Mouse (Mus musculus) retina, embryonic 14.5 days (tissue): ENCODE results near the gene Dennd6a.
"Not testable (repeated sequence)": the region's sequence is repeated elsewhere in the genome, so short reads cannot be mapped to it uniquely, and the experiment has no call there.

Experiments used
- DNase-seq: peaks from one replicate; pipeline ENCODE4 v3.0.0-alpha.2; 2015; ENCODE audit warnings: low spot score

Dennd6a gene

DNA sequence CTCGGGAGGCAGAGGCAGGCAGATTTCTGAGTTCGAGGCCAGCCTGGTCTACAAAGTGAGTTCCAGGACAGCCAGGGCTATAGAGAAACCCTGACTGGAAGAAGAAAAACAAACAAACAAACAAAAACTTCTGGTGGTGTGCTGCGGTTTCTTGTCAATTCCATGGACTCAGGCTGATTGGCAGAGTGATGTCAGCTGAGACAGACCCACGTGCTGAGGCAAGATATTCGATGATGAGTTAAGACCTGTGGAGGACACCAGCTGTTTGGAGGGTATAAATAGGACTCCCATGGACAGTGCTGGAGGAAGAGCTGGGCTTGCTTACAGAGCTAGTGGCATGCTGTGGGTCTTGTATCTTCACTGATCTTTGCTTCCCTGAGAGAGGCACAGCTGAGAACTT is at the start of gene Dennd6a:
Gene Dennd6a, plus strand, starts transcription at position 301 of the 400 bp plus-strand sequence.
- not testable (repeated sequence) for DNase-seq

DNA sequence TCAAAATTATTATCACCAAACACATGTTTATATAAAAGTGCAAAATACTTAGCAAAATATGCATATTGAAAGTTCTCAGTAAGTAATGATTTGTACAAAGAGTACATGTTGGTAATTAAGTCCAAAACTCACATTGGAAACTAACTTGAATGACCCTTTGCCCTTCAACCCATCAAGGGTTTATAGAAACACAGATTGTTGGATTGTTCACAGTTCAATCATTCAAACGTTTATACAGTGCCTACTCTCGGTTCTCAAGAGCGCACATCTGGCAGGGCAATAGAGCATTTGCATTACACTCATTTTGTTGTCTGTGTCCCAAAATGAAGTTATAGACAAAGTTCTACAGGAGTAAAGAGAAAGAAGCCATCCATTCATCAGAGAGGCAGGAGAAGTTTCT is 47.7 kb upstream of the Dennd6a start:
- no peak for DNase-seq

DNA sequence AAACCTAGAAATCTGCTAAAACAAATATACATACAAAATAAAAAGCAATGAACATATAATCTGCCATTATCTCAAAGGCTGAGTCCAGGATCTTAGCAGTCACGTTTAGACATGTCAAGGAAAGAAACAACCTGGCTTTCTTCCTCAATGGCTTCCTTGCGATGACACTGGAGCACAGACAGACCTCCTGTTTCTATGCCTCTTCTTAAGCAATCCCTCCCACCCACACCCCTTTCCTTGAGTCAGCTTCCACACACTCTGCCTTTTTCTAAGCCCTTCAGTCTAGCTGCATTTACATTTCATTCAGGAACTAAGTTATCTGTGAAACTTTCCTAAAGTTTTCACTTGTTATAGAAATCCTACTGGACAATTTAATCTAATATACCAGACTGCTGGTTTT is 45.4 kb upstream of the Dennd6a start:
- DNase-seq, result no peak

- no peak for DNase-seq
Observed at GRCm38 (mm10) chr14:26530350-26530749, 43.3 kb upstream of the Dennd6a start.

GRCm38 (mm10) chr14:26531410-26532313 is 42.0 kb upstream of the Dennd6a start:
- DNase-seq, result no peak

DNA sequence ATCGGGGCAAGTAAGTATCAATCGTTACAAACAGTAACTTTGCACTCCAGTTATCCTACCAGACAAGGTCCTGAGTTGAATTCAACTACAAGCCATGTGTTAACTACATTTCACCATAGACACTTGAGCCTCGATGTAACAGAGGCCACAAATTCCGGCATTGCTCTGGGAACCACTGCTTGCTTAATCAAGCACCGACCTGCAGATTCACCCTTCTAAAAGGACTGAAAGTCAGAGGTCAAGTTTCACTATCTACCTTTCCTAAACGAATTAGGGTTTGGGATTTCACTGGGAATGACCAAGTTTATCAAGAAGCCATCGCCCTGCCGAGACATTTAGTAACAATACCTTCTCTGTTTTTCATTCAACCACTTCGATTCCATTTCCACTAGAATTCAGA is 40.9 kb upstream of the Dennd6a start:
- no peak for DNase-seq

DNA sequence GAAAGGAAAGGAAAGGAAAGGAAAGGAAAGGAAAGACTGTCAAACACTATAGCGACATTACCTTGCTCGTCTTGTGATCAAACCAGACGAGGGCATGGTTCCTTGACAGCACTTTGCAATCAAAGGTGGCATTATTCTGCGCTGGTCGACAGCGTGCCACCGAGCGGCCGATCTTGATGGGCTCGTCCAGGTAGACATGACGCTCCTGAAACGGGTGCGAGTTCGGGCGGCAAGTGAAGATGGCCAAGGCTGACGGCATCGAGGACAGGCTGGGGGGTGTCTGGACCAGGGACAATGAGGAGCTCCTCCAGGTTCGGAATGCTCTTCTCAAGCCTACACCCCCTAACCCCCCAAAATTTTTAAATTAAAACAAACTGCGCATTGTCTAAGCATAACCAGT is 40.4 kb upstream of the Dennd6a start:
- no peak for DNase-seq

DNA sequence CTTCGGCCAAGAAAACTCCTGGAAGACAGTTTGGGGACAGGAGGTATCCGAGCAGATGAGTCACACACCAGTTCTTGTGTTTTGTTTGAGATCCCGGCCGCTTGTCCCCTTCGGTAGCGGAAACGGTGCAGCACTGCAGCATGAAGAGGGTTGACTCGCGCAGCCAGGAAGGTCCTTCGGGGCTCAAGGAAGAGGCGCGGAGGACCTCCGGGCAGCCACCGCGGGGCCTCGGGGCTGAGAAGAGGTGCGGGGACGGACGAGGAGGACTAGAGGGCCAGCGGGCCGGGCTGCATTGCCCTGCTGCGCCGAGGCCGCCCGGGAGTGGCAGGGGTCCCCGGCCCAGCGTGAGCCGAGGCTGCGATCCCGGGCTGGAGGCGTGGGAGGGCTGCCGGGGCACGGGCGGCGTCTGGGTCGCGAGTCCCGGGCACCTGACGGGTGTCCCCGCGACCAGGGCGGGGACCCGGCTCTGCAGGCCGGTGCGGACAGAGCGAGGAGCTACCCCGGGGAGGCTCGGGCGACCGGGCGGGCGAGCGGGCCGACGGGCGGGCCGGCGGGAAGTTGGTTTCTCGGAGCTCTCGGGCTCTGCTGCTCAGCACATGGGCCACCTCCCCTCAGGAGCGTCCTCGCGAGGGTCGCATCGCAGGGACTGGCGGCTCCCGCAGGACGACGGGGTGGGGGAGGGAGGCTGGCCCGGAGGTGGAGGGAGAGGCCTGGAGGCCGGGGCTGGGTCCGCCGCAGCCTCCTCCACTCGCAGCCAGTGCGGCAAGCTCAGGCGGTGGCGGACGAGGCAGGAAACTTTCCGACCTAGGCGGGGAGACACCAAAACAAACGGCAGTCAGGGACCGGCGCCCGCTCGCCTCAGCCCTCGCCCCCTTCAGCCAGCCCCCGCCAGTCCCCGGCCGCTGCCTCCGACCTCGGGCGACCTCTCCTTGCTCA is 39.6 kb upstream of the Dennd6a start:
- DNase-seq, result no peak

DNA sequence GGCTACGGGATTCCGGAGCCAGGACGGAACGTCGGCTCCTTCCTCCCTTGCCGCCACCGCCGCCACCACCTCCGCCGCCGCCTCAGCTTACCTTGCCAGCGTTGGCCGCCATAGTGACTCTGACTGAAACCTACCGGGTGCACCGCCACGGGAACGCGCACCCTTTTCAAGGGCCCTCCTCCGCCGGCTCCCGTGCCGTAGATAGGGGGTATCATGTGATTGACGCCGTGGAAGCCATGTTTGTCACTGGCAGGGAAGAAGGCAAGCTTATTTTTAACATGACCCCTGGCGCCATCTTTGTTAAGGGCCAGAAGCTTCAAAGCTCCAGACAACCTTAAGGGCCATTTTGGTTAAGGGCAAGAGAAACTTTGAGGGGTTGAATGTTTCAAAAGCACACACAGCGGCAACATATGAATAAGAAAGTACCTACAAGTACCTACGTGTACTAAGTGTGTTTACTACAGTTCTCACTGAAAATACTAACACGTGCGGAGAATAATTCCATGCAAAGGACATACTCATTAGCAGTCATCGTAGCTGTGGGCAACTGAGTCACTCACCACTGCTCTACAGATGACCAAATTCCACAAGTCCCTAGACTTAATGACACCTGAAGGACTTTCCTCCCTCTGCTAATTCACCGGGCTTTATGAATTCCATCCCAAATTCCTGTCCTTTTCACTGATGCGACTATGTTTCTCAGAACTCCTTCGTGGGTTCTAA is 38.7 kb upstream of the Dennd6a start, which contains the start of gene Slmap:
Gene Slmap, minus strand, starts transcription at position 175 of the 723 bp plus-strand sequence.
- DNase-seq, result peak; percentile 99

DNA sequence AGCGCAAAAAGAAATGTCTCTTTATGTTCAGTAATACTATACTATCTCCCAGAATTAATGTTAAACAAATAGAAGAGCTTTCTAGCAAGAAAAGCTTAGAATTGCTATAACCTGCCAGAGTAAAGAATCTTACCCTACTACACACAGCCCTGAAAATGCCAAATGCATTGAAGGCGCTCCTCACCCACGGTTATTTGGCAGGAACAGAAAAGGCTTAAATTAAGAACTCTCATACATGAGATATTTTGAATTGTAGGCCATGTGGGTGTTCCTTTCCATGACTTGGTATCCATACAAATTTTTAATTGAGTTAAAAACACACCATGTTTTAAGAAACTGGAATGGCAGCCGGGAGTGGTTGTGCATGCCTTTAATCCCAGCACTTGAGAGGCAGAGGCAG is 34.4 kb upstream of the Dennd6a start:
- DNase-seq, result no peak

DNA sequence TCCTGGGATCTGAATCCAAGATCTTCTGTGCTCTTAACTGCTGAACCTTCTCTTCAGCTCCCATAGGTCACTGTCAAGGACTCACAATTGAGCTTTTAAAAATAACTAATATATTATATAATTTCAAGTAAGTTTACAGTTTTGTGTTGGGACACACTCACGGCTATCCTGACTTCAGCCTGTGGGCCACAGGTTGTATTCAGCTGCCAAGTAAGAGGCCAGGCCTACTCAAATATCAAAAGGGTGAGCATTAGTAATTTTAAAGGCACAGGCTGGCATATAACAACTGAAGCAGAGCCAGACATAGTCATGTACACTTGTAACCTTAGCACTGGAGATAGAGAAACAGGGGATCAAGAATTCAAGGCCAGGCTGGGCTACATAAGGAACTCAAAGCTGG is 33.1 kb upstream of the Dennd6a start:
- no peak for DNase-seq

DNA sequence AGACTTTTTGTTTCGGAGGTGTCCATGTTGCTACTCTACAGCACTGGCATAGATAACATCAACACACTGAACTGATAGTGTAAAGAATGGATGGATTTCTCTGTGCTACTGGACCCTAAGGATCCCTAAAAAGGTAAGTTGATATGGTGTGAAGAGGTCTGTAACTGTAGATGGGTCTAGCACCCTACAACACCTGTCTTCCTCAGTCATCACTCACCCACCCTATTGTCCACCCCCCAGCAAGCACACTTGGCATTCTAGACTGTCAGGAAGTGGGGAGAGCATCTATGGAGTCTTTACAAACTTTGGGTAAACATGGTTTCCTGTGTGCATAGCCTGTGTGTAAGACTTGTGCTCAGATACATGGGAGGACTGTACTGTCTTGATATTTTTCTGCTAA is 31.5 kb upstream of the Dennd6a start:
- no peak for DNase-seq

GRCm38 (mm10) chr14:26547516-26548488 is 25.9 kb upstream of the Dennd6a start:
- DNase-seq, result no peak

GRCm38 (mm10) chr14:26550712-26551111 is 22.9 kb upstream of the Dennd6a start:
- no peak for DNase-seq

DNA sequence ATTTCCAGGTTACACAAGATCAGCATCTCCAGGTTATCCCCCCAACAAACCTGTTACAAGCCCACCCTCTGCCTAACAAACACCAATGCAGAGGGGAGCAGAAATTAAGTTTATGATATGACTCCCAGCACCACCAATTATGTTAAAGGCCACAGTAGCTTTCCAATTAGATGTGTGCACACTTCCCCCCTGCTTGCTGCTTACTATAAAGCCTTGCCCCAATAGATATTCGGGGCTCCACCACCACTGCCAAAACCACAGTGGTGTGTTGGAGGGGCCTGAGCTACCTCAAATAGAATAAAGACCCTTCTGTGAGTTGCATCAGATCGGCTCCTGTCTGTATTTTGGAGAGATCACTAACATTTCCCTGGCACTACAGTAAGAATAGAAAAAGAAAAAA is 21.2 kb upstream of the Dennd6a start:
- DNase-seq, result no peak

DNA sequence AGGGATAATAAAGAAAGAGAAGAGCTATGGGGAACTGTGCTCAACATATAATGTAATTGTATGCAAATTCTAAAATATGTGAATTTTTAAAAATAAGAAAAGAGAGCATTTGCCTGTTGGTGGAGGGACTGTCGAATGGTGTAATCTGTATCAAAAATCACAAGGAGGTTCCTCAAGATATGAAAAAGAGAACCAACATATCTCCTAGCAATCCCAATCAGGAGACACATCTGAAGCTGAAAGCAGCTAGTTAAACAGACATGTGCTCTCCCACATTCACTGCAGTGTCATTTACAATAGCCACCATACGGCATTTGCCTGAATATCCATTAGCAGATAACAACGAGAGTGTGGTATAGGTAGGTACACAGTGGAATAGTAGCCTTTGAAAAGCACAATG is 20.8 kb upstream of the Dennd6a start:
- no peak for DNase-seq

GRCm38 (mm10) chr14:26557581-26557980 is 16.1 kb upstream of the Dennd6a start:
- peak; percentile 25 for DNase-seq

- no peak for DNase-seq
Observed at GRCm38 (mm10) chr14:26558536-26558935, 15.1 kb upstream of the Dennd6a start.

DNA sequence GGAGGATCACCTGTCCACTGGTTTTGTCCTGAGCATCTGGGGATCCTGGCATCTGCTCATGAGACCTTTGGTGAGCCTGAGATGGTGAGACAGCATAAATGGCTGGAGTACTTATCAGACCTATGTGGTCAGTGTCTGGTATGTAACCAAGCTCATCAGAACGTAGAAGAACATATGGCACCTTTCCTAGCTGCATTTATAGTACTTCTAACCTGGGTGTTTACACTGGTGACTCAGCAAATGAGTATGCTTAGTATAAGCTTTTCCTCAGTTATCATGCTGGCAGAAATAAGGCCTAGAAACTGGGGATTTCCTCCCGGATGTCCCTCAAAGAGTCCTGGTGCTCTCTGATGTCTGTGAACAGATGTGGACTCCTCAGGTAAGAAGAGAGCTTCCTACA is 11.4 kb upstream of the Dennd6a start:
- no peak for DNase-seq

- DNase-seq, result no peak
Observed at GRCm38 (mm10) chr14:26569880-26570279, 3.8 kb upstream of the Dennd6a start.
